Mouse (Mus musculus): ENCODE data around the gene Nkiras1. TPM values are rescaled to one million over a fixed set of nuclear protein-coding genes. Genes with fewer than 3 reads are reported as not detected.

Gene Nkiras1
- polyA plus RNA-seq, 2 experiments from 2014 or later = 31.7 to 35.4 TPM

DNA sequence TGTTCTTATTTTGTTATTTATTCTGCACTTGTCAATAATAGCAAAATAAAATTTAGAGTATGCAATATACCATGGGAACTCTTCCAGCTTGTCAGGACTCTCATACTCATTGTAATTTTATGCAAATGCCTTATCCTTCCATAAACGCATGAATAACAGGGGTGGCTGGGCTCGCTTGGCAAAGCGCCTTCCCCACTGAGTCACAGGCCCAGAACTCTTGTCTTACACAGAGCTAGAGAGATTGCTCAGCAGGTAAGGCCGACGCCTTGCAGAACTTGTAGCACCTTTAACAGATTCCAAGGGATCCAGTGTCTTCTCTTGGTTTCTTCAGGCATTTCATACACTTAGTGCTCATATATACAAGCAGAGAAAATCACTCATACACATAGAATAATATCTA is 9.4 kb downstream of the Nkiras1 start:
- ATAC-seq = no peak

DNA sequence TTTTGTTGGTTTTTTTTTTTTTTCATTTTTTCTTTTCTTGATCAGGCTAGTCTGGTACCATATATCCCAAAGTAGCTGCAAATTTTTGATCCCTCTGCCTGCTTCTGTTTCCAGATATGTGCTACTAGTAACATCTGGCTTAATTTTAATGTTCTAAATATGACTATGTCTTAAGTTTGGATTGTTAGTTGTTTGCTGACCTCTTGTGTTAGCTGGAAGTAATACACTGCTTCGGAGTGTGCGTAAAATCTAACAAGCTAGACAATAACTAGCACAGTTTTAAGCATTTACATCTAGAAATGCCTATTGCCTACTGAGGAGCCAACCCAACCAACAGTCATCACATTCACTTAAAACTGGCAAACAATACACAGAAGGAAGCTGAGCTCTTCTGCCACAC is 13.6 kb downstream of the Nkiras1 start:
- ATAC-seq = peak; percentile 77

DNA sequence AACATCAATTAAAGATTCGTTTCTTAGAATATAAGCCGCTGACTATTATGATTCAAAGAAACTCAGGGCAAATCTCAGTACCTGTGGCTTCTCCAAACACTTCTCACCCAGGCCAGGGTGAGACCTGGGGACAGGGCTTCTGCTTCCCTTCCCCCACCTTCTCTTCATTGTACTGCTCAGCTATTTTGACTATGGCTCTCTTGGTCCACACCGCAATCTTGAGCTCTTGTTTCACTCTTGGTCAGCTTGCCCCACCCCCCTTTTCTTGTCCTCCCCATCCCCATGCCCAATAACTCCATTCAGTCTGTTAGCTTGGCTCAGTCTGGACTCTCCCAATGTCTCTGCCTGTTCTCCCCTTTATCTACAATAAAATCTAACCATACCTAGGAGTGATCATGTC is 14.5 kb downstream of the Nkiras1 start:
- no peak for ATAC-seq

DNA sequence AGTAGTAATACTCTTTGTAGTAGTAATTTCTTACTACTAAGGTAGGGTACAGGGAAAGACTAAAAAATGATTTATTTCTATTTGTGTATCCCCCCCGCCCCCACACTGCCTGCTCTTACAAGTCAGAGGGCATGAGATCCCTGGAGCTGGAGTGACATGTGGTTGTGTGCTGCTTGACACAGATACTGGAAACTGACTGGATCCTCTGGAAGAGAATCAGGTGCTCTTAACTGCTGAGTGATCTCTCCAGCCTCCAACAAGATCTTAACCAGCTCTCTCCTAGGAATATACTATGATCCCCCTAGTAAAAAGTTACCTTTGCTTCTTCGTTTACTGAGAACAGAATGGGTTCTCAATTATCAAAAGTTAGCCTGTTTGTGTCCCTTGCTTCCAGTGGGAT is 15.5 kb downstream of the Nkiras1 start:
- no peak for ATAC-seq

DNA sequence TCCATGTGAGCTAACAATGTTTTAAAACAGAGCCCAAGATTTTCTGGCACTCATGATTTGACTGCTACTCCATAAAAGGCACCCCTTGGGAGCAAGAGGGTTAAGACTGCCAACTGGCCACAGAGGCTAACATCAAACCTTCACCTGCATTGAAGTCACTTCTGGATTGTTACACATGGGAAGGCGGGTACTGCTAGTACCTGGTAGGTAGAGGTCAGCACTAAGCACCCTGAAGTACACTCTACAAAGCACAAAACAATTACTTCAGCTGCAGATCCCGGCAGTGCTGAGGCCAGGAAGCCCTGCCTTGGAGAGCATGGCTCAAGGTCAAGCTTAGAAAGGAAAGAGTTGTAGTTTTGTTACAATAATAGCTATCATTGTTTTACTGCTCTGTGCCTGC is 16.5 kb downstream of the Nkiras1 start:
- no peak for ATAC-seq

DNA sequence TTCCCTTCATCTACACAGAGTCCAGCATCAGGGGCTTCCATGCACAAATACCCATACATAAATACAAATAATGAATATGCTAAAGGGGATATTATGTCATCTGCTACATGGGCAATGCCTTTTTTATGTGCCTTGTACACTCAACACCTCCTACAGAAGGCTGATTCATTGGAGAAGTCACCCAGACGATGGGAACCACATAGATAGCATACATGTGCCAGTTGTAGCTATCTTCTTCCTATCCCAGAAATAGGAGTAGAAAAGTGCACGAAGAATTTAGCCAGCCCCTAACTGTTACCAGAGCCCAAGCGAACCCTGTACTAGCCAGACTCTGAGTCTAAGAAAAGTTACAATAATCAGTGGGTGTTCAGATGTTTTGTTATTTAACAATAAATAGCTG is 21.2 kb downstream of the Nkiras1 start:
- no peak for ATAC-seq

DNA sequence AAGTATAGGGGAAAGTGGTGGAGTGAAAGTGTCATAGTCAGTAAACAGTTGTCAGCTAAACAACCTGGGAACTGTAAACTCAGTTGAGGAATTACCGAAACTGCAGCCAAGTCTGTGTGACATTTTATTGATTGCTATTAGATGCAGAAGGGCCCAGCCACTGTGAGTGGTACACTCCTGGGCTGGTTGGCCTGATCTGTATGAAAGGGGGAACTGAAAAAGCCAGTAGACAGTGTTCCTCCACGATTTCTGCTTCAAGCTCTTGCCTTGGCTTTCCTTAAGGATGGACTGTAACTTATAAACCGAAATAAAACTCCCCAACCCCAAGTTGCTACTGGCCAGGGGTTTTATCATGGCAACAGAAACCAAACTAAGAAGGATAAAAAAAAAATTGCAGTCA is 21.6 kb downstream of the Nkiras1 start:
- ATAC-seq = no peak

DNA sequence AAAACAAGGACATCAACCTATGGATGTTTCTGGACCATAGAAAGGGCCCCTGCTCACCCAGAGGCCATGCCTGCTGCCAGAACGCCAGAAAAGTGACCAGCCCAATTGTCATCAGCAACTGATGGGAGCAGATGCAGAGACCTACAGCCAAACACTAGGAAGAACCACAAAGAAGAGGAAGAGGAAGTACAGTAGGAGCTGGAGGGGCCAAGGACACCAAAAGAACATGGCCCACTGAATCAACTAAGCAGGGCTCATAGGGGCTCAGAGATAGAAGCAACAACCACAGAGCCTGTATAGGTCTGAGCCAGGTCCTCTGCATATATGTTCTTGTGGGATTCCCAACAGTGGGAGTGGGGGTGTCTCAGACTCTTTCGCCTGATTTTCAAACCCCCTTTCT is 26.5 kb downstream of the Nkiras1 start:
- no peak for ATAC-seq

DNA sequence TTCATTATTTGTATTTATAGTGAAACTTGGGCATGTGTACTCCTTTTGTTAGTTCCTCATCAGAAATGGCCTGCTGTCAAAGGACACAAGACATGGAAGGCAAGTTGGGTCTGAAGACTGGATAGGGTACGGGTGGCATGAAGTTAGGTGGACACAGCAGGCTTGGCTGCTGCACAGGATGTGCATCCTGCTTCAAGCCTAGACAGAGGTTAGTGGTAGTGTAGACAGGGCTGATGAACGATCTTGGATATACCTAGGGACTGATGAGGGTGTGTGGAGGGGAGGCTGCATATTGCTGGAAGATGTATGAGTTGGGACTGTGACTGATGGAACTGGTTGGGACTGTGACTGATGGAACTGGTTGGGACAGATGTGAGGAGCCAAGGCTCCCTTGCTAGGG is 27.9 kb downstream of the Nkiras1 start:
- peak; percentile 61 for ATAC-seq

DNA sequence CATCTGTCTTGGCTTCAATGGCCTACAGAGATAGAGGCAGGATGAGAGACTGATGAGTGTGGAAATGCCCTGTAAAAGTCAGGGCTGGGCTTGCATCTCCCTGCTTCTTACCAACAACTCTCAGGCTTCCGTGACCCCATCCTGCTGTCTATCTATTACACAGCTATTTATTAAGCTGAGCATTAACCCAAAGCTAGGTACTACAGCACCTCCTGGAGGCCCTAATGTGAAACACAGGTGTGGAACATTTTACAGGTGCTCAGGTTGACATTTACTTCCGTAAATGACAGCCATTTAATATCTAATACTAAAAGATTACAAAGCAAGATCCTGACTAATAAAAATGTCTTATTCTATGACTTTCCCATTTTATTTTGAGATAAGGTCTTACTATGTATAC is 29.7 kb downstream of the Nkiras1 start:
- peak; percentile 59 for ATAC-seq

DNA sequence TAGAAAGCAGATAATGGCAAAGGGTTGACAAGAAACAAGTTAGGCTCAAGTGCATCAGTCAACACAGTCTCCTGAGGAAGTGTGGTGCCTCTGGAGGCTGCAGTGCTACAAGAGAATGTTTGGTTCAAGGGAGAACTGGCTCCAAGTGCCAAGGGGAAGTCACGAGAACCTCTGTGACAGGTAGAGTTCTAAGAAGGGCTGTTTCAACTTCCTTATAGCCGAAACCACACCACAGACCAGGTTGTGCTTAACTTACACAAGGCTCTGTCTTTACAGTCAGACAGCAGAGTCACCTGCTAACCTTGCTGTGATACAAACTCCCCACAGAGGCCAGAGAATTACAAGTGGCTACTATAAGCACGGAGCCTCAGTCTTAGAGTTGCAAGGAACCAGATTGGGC is 30.7 kb downstream of the Nkiras1 start:
- peak; percentile 30 for ATAC-seq

DNA sequence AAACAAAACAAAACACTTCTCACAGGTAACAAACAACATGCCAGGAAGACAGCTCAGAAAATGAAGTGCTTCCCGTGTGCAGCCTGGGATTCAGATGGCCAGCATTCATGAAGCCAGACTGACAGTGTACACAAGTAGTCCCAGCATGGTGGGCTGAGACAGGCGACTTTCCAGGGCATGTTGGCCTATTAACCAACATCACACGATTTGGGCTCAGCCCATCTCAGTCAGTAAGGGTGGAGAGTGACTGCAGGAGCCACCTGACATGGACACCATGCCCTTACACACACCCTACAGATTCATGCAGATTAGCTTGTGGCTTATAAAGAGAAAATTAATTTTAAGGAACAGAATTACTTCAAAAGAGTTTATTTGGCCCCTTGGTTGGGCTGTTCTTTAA is 31.8 kb downstream of the Nkiras1 start:
- no peak for ATAC-seq

DNA sequence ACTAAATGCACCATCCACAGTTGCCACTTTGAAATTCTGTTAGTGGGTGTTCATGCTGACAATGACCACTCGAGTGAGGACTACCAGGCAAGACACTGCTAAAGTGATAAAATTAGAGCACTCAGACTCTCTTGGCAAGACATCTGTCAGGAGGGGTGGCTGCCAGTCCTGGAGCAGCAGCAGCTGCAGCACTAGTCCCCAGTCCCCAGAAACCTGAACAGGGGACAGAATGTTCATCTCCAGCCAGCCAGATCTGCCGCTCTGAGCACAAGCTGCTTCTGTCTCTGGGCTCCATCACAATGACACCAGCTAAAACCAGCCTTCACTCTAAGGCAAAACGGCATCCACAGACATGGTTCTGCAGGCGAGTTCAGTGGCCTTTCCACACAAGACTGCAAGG is 32.3 kb downstream of the Nkiras1 start:
- no peak for ATAC-seq

DNA sequence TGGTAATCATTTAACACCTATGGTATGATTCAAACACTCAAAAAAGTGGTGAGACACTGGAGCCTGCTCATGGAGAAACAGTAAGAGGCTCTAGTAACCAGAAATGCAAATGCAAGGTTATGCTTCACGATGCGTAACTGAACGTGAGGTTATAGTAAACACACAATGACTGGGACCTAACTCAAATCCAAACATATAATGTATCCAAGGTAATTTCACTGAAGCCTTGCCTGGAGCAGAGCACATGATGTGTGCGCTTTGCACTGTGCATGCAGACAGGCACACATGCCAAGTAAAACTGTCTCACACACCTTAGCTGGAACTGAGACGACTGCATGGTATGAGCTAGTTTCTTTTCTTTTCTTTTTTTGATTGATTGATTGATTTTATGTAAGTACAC is 33.2 kb downstream of the Nkiras1 start:
- no peak for ATAC-seq

DNA sequence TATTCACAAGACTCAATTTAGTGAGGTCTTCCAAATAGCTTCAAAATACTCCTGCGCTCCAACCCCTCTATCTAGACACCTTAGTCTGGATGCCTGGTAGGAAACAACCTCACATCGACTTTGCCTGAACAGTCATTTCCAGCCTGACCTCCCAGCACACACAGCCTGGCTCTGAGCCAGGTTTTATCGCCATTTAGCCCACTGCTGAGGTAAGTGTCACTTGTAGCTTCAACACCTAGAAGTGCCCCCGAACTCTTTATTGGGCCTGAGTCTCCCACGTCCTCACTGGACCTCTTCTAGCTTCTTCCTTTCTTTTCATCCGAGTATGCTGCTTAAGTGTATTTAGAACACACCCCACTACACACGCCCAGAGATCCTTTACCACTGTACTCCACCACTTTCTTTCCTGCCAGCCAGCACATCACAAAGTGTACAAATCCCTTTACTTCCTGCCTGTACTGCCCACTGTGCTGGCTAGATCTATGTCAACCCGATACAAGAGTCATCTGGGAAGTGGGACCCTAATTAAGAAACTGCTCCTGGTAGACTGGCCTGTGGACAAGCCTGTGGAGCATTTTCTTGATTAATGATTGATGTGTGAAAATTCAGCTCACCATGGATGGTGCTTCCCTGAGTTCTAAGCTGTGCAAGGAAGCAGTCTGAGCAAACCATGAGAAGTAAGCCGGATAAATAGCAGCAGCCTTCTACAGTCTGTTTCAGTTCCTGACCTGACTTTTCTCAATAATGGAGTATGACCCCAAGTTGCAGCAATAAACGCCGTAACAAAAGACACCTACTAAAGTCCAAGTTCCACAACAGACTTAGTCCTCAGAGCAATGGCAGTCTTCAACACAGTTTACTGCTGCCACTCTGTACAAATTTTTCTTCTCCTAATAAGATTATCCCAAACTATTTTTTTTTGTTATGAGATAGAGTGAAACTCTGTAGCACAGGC is 46.8 kb downstream of the Nkiras1 start:
- no peak for ATAC-seq

DNA sequence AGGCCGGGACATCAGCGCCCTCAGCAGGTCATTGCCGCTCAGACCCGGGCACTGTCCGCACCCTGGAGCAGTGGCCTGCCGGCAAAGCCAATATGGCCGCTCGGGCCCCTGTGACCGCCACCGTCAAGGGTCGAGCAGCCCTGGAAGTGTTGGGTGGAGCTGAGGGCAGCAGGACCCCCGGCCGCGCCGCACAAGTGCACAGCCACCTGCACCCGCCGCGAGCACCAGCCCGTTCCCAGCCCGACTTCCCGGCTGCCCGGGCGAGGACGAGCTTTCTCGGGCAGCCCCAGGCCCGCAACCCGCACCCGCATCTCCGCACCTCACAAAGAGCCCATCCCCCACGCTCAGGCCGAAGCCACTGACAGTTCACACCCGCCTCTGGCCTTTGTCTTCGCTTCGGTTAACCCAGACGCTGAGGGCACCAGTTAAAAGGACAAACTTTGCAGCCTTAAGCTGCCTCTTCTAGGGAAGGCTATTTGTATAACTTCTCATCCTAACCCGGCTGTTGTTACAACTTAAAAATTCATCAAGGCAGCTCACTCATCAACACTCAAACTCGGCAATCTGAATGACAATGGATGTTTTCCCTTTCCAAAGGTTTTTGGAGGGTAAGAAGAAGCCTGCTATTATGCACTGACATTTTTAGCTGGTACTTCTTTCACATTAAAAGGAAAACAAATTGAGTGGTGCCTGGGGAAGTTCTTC is 56.2 kb downstream of the Nkiras1 start:
- no peak for ATAC-seq

DNA sequence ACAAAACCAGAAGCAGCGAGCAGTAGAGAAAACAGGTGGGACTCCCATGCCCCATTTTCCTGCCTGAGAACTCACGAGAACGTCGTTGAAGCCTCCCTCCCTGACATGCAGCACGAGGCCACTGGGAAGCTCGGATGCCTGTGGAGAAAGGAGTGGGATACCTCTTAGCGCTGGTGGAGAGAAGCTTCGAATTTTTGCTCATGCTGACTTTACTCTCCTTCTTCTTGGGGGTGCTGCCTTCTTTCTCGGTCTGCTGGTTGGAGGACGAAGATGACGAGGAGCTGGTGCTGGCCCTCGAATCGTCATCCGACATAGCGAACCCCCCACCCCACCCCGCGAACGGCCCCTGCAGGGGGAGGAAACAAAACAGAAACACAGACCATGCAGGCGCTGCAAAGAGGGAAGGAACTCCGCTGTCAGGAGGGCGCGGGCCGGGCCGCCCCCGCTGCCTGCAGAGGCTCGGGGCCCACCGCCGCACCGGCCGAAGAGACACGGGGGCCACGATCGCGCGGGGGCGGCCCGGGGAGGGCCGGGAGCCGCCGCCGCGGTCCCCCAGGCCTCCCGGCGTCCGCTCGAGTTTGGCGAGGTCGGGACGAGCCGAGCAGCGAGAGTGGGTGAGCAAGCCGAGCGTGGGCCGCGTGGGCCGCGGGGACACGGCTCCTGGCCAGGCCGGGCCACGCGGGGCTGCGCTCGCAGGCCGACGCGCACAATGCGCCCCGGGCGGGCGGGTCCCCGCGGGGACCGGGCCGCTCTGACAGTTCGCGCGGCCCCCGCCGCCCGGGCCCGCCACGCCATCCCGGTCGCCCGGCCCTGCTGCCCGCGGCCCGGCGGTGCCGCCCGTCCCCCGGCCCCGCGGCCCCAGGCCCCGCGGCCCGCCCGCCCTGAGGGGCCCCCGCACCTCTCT is 60.1 kb downstream of the Nkiras1 start:
- peak; percentile 47 for ATAC-seq

DNA sequence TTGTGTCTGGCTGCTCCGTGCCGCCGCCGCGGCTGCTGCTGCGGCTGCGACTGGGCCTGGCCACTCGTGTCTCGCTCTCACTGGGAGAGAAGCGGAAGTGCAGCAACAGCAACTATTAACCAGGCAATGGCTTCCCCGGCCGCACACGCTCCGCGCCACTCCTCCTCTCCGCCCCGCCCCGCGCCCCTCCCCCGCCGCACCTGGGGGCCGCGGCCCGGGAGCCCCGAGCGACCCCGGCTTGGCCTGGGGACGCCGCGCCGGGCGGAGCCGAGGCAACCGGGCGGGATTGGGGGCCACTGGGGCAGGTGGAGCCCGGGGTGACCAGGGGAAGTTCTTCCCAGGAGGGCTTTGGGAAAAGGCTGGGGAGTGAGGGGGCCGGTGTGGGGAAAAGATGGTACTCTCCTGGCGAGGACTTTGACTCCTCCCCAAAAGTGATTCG is 60.8 kb downstream of the Nkiras1 start, which contains the start of gene Ube2e1:
Gene Ube2e1 (minus strand): TSS at position 167 of the 439 bp plus-strand sequence.
- ATAC-seq = peak; percentile 91
